Mouse (Mus musculus) midbrain, postnatal 0 days (tissue): Measurements from ENCODE around the gene Crat. TPM values are rescaled to one million over a fixed set of nuclear protein-coding genes. Genes with fewer than 3 reads are reported as not detected.

Experiments
- ATAC-seq: fragments of 200-750 bp; cut with Nextera tagmentation; 2 replicates; pipeline ENCODE4 v1.8.0; 2017; ENCODE audit warnings: moderate number of reproducible peaks, mild to moderate bottlenecking, moderate TSS enrichment, moderate library complexity; ENCODE audit not compliant: low FRiP score
- DNase-seq: peaks from one replicate; pipeline ENCODE4 v3.0.0-alpha.2; 2015; ENCODE audit warnings: low spot score
- H3K27ac ChIP-seq: fragments of 300-500 bp; sonication (generic); 2 replicates; pipeline ENCODE4 v1.5.1; 2014; ENCODE audit warnings: low read depth, mild to moderate bottlenecking, low read length, mixed read lengths
- H3K27me3 ChIP-seq: fragments of 300-500 bp; sonication (generic); 2 replicates; pipeline ENCODE4 v1.6.1; 2014; ENCODE audit warnings: low read length, control low read depth, mixed read lengths; ENCODE audit not compliant: insufficient read depth
- H3K36me3 ChIP-seq: fragments of 300-500 bp; sonication (generic); 2 replicates; pipeline ENCODE4 v1.6.1; 2014; ENCODE audit warnings: low read length, control low read depth, mixed read lengths; ENCODE audit not compliant: insufficient read depth
- H3K4me1 ChIP-seq: fragments of 300-500 bp; sonication (generic); 2 replicates; pipeline ENCODE4 v1.6.1; 2014; ENCODE audit warnings: mild to moderate bottlenecking, control low read depth, antibody characterized with exemption, low read length, mixed read lengths; ENCODE audit not compliant: insufficient read depth
- H3K4me2 ChIP-seq: fragments of 300-500 bp; sonication (generic); 2 replicates; pipeline ENCODE4 v1.6.1; 2014; ENCODE audit warnings: low read depth, mild to moderate bottlenecking, low read length, mixed read lengths; ENCODE audit not compliant: poor library complexity, severe bottlenecking
- H3K4me3 ChIP-seq: fragments of 300-500 bp; sonication (generic); 2 replicates; pipeline ENCODE4 v1.5.1; 2014; ENCODE audit warnings: low read depth, mild to moderate bottlenecking, low read length, moderate library complexity
- H3K9ac ChIP-seq: fragments of 300-500 bp; sonication (generic); replicated peaks from 2 replicates; pipeline ENCODE4 v1.6.1; 2014; ENCODE audit warnings: mild to moderate bottlenecking, low read length, moderate library complexity, mixed read lengths; ENCODE audit not compliant: poor library complexity, severe bottlenecking
- H3K9me3 ChIP-seq: fragments of 300-500 bp; sonication (generic); 2 replicates; pipeline ENCODE4 v1.6.1; 2016; ENCODE audit warnings: low read length, control low read depth
- CTCF ChIP-seq: IDR thresholded peaks from 2 replicates; pipeline ENCODE4 v1.5.1; 2016; ENCODE audit warnings: antibody characterized with exemption, mild to moderate bottlenecking
- WGBS: fragments of 180-500 bp; shearing (Covaris S2); extraction: QIAGEN DNeasy Blood & Tissue Kit; methylation state at CpG from one replicate; pipeline ENCODE4 v1.1.7; 2014; 5-methylcytosine and 5-hydroxymethylcytosine counted together
- polyA plus RNA-seq: library from polyadenylated mRNA; unstranded; fragments of >200 nt; fragmentation: Nextera tagmentation; extraction: Ambion mirVana; gene quantifications from 2 replicates; pipeline ENCODE4 v1.2.1, GENCODE M21; 2015
- total RNA-seq: library from RNA; depleted of rRNA; stranded (reverse); fragments of >200 nt; gene quantifications from 2 replicates; pipeline ENCODE4 v1.2.3, GENCODE M21; 2014

Gene Crat
- total and polyA plus RNA-seq, 2 experiments from 2014 or later: 24.9 to 38.0 TPM

GRCm38 (mm10) chr2:30436809-30437208 lies 21.2 kb upstream of the Crat start:
- Histone ChIP-seq H3K4me1 (0 out of 2 replicates have a peak, but pooled peaks cover 5% of the 10 kb centered on the region), H3K9ac (no peak overlapping the region), H3K4me2 (no peak overlapping the region), H3K27me3 (no peaks in the 10 kb centered on the region), H3K9me3 (no peaks in the 10 kb centered on the region), H3K4me3 (no peak overlapping the region), H3K36me3 (peaks cover 52% of the 10 kb centered on the region), H3K27ac (no peak overlapping the region)
- DNase-seq: no peak
- ATAC-seq: no peak
- 80% methylated on average over 4 of the region's 4 CpGs for WGBS
- 0 out of 2 replicates have a peak, but pooled peaks have one; percentile 16 for TF ChIP-seq CTCF

GRCm38 (mm10) chr2:30436156-30436545 lies 20.5 kb upstream of the Crat start:
- Histone ChIP-seq H3K36me3 (peaks cover 59% of the 10 kb centered on the region), H3K9ac (no peak overlapping the region), H3K4me1 (0 out of 2 replicates have a peak, but pooled peaks cover 1% of the 10 kb centered on the region), H3K27ac (no peak overlapping the region), H3K4me2 (no peak overlapping the region), H3K9me3 (no peaks in the 10 kb centered on the region), H3K27me3 (no peaks in the 10 kb centered on the region), H3K4me3 (no peak overlapping the region)
- no peak for TF ChIP-seq CTCF
- ATAC-seq (no peak), DNase-seq (no peak)
- WGBS: 88% methylated on average over 5 of the region's 5 CpGs

GRCm38 (mm10) chr2:30435326-30436155 lies 19.9 kb upstream of the Crat start:
- WGBS: 54% methylated on average over 5 of the region's 5 CpGs
- Histone ChIP-seq H3K4me2 (no peak overlapping the region), H3K9me3 (no peaks in the 10 kb centered on the region), H3K27ac (no peak overlapping the region), H3K36me3 (peaks cover 64% of the 10 kb centered on the region), H3K9ac (no peak overlapping the region), H3K4me3 (no peak overlapping the region), H3K27me3 (no peaks in the 10 kb centered on the region), H3K4me1 (no peaks in the 10 kb centered on the region)
- DNase-seq: peak; percentile 84
- peak; percentile 97 for TF ChIP-seq CTCF
- ATAC-seq: 0 out of 2 replicates have a peak, but pooled peaks have one; percentile 52

- ATAC-seq: no peak
- Histone ChIP-seq H3K9me3 (no peaks in the 10 kb centered on the region), H3K27ac (no peak overlapping the region), H3K4me2 (no peak overlapping the region), H3K9ac (no peak overlapping the region), H3K36me3 (peaks cover 71% of the 10 kb centered on the region), H3K27me3 (no peaks in the 10 kb centered on the region), H3K4me1 (no peaks in the 10 kb centered on the region), H3K4me3 (no peak overlapping the region)
- TF ChIP-seq CTCF: no peak
- no peak for DNase-seq
Observed at GRCm38 (mm10) chr2:30429156-30429555, 13.5 kb upstream of the Crat start.

GRCm38 (mm10) chr2:30421432-30421831 lies 5.8 kb upstream of the Crat start:
- ATAC-seq (no peak), DNase-seq (no peak)
- Histone ChIP-seq H3K4me1 (peaks cover 11% of the 10 kb centered on the region), H3K4me3 (no peak overlapping the region), H3K4me2 (no peak overlapping the region), H3K9me3 (no peaks in the 10 kb centered on the region), H3K27ac (no peak overlapping the region), H3K9ac (no peak overlapping the region), H3K27me3 (no peaks in the 10 kb centered on the region), H3K36me3 (peaks cover 3% of the 10 kb centered on the region; the same call in 1 of the 2 replicates)
- WGBS: 69% methylated on average over 4 of the region's 4 CpGs
- TF ChIP-seq CTCF: no peak

- Histone ChIP-seq H3K9ac (0 out of 2 replicates have a peak overlapping the region, but pooled peaks have one; percentile 8), H3K27me3 (no peaks in the 10 kb centered on the region), H3K4me1 (peaks cover 11% of the 10 kb centered on the region), H3K9me3 (no peaks in the 10 kb centered on the region), H3K4me3 (no peak overlapping the region), H3K4me2 (peak overlapping the region; percentile 16; the same call in 1 of the 2 replicates), H3K36me3 (no peaks in the 10 kb centered on the region), H3K27ac (peak overlapping the region; percentile 9; the same call in 1 of the 2 replicates)
- no peak for TF ChIP-seq CTCF
- DNase-seq: no peak
- ATAC-seq: no peak
- 33% methylated on average over 10 of the region's 10 CpGs for WGBS
Observed at GRCm38 (mm10) chr2:30419112-30419511, 3.5 kb upstream of the Crat start.
